Mouse (Mus musculus) gastrocnemius, postnatal 36 days (tissue): ENCODE results near the gene Wap. TPM values are rescaled to one million over a fixed set of nuclear protein-coding genes. Genes with fewer than 3 reads are reported as not detected.
A peak's percentile ranks its signal among the peaks of the same experiment; 100 is the strongest.

Experiments used
- DNase-seq, 2 experiments: peaks; one replicate each; pipeline ENCODE4 v3.0.0; 2022
- intact Hi-C: fragments of 180-260 bp; cut with DNase I; formaldehyde crosslinking; loops from one replicate; pipeline ENCODE4 v1.15.1; 2025
- total RNA-seq, 2 experiments: library from RNA; stranded (reverse); gene quantifications; 2 replicates each; pipeline ENCODE4 v1.2.3; 2021

Wap gene
- total RNA-seq, 2 experiments from 2014 or later: not detected

DNA sequence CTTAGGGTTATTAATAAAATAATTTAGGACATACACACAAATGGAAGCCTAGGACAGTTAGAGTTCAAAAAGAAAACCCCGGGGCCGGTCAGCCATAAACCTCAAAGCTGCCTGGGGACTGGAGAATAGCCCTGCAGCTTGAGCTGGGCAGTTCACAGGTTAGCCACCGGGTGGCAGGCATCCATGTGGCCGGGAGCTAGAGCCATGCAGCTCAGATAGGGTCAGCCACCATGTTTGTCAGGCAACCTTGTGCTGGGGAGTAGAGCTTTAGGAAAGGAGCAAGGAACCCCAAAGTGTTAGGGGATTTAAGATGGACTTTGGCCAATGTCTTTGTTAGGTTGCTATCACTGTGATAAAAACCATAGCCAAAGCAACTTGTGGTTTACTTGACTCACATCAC lies 9.9 kb downstream of the Wap start:
- intact Hi-C loops: no loop called here
- no peak for DNase-seq

DNA sequence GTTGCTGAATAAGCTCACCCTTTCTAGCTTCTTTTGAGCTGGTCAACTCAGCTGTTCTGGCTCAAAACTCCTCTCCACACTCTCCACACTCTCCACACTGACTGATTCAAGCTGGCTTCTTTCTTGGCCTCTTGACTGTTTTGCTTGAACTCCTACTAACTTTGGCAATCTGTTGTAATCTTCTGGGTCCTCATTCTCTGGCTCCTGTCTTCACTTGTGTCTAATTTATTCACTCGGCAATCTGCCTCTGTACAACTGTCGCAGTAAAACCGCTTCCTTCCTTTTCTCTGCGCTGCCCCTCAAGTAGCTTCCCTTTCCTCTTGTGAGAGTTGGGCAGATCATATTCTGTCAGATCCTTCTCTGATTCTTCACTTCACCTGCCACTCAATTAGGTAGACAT lies 10.7 kb downstream of the Wap start:
- intact Hi-C loops: no loop called here
- no peak for DNase-seq

DNA sequence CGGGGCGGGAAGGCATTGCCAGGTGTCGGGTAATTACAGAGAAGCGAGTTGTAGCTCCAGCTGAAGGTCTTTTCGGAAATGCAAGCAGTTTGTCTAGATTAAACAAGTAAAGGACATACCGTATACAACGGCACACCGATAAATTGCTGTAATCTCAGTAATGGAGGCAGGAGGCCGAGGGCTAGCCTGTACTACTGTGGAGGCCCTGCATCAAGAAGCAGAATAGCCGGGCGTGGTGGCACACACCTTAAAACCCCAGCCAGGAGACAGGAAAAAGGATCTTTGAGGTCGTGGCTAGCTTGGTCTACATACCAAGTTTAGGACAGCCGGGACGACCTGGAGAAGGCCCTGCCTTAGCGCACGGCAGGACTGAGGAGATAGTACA lies 12.1 kb downstream of the Wap start:
- no peak for DNase-seq
- intact Hi-C loops: no loop called here

DNA sequence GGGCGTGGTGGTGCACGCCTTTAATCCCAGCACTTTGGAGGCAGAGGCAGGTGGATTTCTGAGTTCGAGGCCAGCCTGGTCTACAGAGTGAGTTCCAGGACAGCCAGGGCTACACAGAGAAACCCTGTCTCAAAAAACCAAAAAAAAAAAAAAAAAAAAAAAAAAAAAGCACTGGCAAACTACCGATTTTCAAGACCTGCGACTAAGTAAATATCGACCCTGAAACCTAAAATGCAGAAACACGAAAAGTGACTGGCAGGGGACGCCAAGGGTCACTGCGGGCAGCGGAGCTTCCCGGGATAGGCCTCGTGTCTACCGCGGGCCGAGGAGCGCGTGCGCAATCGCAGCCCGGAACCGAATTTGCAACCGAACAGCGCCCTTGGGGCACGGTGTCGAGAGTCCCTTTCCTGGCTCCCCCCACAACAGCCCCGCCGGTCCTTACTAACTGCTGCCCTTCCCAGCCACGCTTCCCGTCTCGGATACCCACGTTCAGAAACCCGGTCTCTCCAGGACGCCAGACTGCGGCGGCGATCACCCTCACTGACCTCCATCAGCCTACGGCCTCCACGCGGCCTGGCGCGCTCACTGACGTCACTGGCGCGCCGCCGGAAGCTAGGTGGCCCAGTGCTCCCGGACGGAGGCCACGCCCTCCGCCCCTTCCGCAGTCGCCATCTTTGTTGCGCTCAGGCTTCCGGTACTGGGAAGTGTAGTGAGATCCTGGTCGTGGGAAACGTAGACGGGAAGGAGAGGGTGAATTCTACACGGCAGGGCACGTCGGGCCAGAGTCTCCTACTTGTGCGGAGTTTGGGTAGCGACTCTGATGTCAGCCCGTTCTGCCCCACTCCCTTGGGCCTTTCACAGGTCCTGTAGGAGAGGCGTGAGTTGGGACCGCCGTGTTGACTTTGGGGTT lies 12.7 kb downstream of the Wap start, which contains the start of gene Tbrg4:
Gene Tbrg4 (minus strand): TSS at position 590 of the 910 bp plus-strand sequence.
- peak; percentile 88 to 92 for DNase-seq
- intact Hi-C loops: no loop called here

DNA sequence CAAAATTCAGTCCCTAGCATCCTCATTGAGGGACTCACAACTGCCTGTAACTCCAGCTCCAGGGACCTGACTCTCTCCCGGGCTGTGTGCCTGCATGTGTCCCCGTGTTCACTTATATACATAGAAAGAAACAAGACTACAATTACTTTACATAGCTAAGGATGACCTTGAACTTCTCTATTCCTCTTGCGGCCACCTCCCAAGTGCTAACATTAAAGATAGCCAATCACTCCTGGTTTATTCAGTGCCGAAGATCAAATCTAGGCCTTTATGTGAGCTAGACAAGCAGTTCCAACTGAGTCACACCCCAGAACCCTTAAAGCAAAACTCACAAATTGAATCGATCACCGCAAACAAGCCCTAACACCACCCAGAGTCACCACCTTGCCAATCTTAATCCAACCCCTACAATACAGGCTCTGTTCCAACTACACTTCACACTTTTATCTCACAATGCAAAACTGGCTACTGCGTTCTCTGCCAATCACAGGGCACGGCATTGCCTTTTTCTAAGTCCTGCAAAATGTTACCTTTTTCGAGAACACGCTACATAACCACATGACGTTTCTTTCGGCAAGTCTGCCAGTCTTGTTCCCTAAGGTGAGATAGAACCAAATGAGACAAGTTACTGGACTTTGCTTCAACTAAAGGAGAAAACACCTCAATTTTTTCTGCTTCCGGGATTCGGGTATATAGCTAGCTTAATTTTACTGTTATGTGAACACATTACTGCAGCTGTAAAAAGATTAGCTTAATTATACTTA lies 13.6 kb downstream of the Wap start:
- DNase-seq: no peak
- intact Hi-C loops: loop anchor here (5.0 kb wide), 1 partner anchor 68 kb away; no protein-coding TSS in a partner anchor

DNA sequence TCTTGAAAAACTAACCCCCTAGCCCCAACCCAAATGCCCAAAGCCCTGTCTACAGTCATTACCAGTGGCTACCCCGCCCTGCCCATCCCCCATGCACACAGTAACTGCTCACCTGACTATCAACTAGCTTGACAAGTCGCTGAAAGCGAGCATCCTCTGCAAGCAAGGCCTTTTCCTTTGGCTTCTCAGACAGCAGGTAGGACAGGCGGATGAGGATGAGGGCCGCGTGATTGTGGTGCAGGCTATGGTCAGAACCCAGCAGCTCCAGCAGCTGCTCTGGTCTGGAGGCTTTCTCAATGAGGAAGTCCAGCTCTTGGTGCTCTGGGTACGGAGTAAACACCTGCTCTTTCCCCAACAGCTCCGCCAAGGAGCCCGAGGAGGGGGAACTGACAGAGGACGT lies 14.7 kb downstream of the Wap start:
- intact Hi-C loops: loop anchor here (5.0 kb wide), 1 partner anchor 66 kb away; no protein-coding TSS in a partner anchor
- no peak for DNase-seq

DNA sequence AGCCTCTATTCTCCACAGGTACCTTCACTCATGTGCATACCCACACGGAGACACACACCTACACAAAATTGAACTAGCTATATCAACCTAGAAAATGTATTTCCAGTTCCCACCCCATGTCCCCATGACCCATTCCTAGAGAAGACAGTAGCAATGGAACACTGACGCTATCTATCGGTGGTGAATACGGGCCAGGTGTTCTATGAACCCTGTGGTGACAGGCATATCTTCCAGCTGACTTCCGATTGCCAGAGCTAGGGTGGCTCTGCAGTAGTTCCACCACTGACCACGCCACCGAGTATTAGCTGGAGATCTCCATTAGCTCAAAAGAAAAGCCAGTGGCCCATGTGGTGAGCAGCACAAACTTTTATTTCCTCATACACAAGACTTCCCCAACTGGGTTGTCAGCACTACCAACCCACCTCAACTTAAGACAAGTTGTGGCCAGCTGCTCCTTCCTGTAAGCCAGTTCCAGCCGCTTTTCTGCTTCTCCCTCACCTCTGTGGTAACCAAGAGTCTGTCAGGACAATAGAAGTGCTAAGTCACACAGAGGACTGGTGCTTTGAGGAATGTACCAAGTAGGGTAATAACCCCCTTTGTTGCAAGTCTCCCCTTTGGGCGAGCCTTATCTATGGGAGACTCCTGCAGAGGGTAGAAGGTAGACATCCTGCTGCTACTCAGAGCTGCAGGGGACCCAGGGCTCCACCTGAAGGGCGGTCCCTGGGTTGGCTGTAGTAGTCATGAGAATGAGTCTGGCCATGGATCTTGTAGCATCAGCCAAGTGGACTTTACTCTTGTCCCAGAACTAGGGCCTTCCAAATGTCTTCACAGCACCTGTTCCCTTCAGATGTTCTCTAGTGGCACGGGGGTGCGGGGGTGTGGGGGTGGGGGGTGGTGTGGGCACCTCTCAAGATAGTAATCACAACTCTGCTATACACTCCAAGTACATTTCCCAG lies 22.9 kb downstream of the Wap start:
- no peak for DNase-seq
- intact Hi-C loops: no loop called here

DNA sequence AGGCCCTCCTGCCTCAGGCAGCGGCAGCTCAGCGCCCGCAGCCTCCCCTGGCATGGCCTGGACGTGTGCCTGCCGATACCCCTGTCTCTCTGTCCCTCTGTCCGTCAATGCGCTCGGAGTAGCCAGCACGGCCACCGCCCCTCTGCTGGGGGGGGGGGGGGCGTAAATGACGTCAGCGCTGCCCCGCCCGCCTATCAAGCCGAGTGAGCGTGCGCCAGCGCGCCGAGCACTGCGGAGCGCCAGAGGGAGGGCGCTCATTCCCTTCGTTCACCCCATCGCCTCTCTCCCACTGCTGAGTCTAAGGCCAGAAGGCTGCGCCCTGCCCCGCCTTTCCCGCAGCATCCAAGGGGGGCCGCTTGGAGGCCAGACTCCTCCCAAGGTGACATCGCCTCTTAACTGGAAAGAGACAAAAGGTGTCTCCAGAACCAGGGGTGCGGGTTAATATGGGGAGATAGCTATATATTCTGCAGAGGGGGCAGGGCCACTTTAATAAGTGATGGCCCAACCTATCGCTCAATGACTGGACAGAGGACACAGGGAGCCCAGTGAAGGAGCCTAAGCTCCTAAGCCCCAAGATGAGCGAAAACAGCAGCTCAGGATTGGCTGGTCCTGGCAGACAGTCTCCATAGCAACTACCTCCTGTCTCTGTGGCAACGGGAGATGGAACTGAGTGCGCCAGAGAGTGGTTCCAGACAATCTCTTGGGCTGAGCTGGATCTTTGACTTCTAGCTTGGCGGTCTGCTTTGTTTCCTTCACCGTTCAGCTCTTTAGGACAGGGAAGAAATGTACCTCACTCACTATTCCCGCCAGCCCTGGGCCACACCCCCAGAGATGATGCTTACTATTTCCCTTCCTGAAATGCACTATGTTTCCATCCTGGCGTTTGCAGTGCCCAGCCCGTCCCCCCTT lies 32.7 kb downstream of the Wap start, which contains the start of gene Nacad:
Gene Nacad (minus strand): TSS at position 563 of the 909 bp plus-strand sequence.
- DNase-seq: no peak
- intact Hi-C loops: no loop called here

DNA sequence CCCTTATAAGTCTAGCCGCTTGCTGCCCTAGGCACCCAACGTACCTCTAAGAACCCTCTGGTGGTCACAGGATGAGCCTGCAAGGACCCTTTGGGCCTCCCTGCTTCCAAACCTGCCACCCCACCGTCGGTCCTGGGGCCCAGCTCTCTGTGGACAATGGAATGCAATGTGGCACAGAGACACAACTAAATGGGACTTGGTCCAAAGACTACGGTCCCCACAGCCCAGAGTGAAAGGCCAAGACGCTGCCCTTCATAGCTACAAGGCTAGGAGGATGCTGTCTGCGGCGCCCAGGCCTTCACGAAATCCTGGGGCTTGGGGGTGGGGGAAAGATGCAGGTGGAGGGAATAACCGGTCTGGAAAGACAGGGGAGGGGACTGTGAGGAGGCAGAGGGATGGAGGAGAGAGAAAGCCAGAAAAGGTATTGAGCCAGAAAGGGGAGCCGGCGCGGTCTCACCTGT lies 33.4 kb downstream of the Wap start:
- no peak for DNase-seq
- intact Hi-C loops: no loop called here

DNA sequence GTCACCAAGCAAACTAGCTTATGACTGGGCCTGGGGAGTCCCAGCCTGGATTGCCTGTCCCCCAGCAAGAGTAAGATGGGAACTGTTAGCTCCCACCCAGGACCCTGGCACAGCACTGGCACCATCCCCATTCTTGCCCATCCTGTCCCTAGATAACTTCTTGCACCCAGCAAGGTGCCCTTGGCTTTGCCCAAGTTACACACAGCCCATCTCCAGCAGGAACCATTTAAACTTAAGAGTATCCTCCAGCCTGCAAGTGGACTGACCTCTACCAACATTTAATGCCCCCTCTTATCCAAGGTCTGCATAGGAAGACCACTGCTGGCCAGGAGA lies 33.9 kb downstream of the Wap start:
- no peak for DNase-seq
- intact Hi-C loops: no loop called here

DNA sequence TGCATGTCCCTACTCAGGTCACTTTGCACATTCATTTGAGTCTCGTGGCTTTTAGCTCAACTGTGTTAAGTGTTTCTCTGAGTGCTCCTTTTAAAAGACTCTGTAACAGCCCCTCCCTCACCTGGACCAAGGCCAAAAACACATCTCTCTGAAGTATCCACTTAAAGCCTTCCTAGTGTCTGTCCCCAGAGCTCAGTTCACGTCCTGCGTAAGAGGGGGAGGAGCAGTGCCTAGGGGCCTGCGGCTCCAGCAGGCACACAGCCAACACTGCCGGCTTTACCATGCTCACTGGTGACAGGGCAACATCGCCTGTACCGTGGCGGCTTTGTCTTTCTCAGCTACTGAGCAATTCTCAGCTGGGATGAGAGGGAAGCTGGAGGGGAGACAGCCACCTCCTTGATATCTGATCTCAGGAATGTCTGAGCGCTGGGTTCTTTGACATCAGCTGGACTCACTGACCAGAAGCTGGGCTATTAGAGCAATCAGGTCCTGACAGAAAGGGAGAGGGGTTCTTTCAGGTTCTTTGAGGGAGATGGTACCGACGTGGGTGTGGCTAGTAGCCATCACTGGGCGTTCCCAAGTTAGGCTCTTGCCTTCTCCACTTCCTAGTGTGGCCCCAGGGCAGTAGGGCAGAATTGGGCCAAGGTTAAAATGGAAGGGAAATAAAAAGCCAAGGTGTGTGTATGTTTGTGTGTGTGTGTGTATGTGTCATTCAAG lies 34.4 kb downstream of the Wap start:
- DNase-seq: no peak
- intact Hi-C loops: no loop called here

DNA sequence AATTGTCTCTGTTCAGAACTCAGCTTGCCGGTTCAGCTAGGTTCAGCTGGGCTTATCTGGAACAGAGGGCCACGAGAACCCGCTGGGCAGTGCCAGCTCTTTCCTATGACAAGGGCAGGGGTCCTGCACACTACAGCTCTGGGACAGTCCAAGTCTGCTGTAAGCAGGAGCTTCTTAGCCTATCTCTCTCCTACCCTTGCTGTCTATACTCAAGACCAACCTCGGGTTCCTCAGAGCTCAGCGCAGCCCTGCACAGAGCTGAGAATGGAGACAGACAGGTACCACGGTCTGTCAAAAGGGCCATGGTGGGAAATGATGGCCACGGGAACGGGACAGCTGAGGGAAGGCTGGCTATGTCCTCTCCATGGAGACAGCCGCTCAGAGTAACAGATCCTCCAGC lies 35.2 kb downstream of the Wap start:
- intact Hi-C loops: no loop called here

DNA sequence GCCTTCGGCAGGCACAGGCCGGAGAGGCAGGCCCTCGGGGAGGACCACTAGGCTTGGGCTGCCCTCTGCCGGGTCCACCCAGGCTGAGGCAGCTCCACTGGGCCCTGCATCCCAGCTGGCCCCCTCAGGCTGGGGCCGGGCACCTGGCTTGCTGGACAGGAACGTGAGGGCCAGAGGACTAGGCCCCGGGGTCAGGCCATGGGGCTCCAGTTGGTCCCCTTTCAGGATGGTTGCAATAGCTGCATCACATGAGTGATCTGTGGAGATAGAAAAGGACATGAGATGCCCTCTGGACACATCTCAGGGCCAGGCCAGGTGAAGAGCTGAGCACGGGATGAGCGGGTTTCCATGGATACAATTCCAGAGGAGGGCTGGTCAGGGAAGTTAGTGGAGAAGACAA lies 35.8 kb downstream of the Wap start:
- intact Hi-C loops: no loop called here
- DNase-seq: no peak

More for the DNA sequence above, 35.2 kb downstream of the Wap start:
- no peak for DNase-seq

DNA sequence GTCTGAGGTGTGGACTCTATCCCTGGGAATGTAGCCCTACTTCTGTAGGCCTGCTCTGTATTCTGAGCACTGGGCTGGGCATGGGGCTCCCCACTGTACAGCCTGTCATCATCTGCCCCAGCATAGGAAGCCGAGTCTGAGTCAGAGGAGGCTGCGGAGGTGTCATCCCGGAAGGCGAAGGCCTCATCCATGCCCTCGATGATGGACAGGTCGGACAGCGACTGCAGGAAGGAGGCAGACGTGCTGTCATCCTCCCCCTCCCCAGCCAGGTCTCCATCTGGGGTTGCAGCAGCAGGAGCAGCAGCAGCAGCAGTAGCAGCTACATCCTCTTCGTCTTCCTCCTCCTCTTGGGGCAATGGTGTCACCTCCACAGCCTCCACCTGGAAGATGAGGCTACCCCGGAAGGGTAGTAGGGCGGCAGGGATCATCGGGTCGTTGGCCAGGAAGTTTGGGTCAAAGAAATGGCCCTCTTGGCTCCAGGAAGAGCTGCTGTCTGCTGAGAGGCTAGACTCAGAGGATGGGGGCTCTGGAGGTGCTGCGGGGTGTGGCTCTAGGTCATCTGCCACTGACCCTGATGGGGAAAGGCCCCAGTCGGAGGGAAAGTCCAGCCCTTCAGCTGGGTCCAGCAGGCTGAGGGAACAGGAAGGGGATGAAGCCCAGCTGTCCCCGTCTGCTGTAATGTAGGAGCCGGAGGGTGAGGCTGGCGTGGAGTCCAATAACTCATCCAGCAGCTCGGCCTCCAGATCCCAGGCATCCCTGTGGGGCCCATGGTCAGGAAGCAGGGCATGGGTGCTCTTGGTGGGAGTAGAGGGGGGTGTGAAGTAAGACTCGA lies 36.6 kb downstream of the Wap start:
- intact Hi-C loops: no loop called here
- DNase-seq: no peak

DNA sequence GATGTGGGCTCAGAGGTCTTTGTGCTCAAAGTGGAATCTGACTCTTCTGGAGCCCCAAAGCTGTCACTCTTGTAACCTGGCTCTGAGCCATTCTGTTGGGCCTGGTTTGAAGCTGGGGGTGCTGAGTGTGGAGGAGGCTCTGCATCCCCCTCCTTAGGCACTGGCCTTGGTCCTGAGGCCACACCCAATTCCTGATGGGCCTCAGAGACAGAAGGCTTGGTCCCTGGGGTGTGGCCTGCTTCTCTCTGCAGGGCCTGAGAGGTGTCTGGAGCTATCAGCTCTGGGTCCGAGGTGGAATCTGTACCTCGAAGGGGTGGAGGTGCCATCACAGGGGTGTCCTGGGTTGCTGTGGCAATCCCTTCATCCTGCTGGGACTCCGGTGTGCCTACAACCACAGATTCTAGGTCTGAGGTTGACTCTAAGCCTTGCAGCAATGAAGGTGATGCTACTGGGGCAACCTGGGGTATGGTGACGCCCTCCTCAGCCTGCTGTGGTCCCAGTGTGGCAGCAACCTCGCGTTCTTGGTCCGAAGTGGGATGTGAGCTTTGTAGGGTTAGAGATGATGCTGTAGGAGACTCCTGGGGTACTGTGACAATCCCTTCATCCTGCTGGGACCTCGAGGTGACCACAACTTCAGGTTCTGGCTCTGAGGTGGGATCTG lies 38.0 kb downstream of the Wap start:
- no peak for DNase-seq
- intact Hi-C loops: no loop called here

DNA sequence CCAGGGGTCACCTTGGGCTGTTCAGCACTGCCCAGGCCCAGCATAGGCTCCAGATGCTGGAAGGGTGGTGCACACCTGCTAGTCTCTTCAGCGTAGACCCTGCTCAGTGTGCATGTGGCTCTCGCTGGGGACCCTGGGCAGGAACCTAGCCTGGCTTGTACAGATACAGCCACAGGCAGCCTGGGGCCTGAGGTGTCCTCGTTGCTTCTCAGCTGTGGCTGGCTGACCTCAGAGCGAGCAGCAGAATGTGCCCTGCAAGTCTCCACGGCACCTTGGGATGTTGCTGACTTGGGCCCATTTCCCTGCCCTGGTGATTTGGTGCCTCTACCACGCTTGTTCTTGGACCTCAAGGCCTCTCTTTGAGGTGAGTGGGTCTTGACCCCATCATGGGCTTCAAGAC lies 38.6 kb downstream of the Wap start:
- no peak for DNase-seq
- intact Hi-C loops: no loop called here

DNA sequence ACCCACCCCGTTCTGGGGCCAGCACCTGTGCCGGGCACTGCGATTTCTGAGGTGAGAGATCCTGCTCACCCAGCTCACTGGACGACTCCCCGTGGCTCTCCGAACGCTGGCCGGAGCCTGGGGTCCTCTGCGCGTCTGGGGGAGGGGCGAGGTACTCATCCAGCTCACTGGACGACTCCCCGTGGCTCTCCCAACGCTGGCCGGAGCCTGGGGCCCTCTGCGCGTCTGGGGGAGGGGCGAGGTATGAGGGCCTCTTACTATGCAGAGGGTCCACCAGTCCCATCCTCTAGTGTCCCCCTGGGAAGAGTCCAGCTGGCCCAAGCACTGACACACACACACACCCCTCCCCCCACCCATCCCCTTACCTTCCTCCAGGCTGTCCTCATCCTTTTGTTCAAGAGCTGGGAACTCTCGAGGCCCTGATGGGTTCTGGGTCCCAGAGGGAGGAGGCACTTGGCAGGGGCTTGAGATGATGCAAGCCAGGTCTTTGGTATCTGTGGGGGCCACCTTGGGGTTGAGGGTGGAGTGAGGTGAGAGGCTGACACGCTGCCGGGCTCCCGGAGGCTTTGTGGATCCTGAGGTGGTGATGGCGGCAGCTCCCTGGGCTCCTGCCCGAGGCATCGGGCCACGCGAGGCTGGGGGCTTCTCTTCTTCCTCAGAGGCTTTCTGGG lies 39.3 kb downstream of the Wap start:
- DNase-seq: no peak
- intact Hi-C loops: no loop called here
